Mouse (Mus musculus): ENCODE data around the gene Ttc28.

GRCm38 (mm10) chr5:110958196-110958595 is 78.6 kb downstream of the Ttc28 start:
- TF ChIP-seq POLR2A (IDR thresholded peaks at IDR 0.05; ENCODE audit: low read depth, low read length) (no peak), CTCF (IDR thresholded peaks at IDR 0.05; ENCODE audit: extremely low read depth, insufficient read depth, insufficient read length, insufficient replicate concordance) (no peak)

Measured in spleen, adult 2 months (tissue).